Mouse (Mus musculus) heart, postnatal 4 days (tissue): ENCODE measurements around the gene Adh7. TPM values are rescaled to one million over a fixed set of nuclear protein-coding genes. Genes with fewer than 3 reads are reported as not detected.

Experiments used
- DNase-seq: peaks from one replicate; pipeline ENCODE4 v3.0.0; 2021
- total RNA-seq, 2 experiments: library from RNA; stranded (reverse); gene quantifications; 2 replicates each; pipeline ENCODE4 v1.2.3; 2021

Gene Adh7
- total RNA-seq, 2 experiments from 2014 or later, result not detected

DNA sequence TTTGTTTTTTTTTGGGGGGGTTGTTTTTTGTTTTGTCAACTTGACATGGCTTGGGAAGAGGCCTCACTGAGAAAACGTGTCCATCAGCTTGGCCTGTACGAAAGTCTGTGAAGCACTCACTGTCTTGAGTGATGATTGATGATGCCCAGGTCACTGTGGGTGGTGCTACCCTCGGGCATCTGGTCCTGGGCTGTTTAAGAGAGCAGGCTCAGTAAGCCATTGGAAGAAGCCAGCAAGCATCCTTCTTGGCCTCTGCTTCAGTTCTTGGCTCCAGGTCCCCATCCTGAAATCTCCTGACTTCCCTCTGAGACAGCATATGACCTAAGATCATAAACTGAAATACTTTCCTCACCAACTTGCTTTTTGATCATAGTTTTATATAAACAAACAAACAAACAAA, 37.8 kb downstream of the Adh7 start:
- DNase-seq, result no peak

GRCm38 (mm10) chr3:138255780-138256550, 38.4 kb downstream of the Adh7 start:
- DNase-seq, result no peak

GRCm38 (mm10) chr3:138260721-138261669, 43.4 kb downstream of the Adh7 start, which contains the start of gene Adh1:
TSS of gene Adh1 (plus strand) at chr3:138260991.
- DNase-seq, result no peak

DNA sequence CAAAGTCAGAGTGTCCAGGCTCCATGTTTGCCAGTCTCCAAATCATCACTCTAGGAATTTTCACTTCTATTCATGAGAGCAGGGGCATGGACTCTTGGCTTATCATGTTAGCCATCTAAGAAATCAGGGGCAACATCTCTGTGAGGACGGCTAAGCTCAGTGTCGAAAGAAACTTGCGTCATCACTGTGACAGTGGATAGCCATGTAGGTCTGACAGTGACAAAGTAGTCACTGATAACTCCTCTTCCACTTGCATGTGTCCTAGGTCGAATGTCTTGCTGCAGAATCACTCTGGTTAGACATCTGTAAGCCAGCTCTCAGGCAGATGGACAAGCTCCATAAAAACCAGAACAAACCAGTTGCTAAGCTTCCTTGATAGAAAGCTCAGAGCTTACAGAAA, 45.0 kb downstream of the Adh7 start:
- no peak for DNase-seq

- DNase-seq, result no peak
These were observed 45.8 kb downstream of the Adh7 start for GRCm38 (mm10) chr3:138263154-138263930.

GRCm38 (mm10) chr3:138264648-138265047, 47.1 kb downstream of the Adh7 start:
- no peak for DNase-seq

DNA sequence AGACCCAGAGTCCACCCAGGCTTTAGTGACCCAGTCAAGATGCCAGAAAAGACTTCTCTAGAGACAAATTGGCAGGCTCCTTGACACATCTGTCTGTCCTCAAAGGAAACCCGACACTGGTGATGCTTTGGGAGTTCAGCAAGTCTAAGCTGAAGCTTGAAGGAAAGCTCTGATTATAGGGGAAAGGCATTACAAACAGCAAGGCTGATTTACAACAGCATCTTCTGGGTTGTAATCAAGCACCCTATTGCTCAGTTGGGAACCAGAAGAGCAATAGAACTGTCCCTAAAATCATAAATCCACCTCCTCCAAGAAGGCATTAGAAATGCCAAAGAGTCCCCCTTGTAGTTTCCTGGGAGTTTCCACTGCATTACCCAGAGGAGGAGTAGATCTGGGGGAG, 52.9 kb downstream of the Adh7 start:
- DNase-seq, result no peak

- DNase-seq, result no peak
These were observed 53.7 kb downstream of the Adh7 start for GRCm38 (mm10) chr3:138271297-138271696.

DNA sequence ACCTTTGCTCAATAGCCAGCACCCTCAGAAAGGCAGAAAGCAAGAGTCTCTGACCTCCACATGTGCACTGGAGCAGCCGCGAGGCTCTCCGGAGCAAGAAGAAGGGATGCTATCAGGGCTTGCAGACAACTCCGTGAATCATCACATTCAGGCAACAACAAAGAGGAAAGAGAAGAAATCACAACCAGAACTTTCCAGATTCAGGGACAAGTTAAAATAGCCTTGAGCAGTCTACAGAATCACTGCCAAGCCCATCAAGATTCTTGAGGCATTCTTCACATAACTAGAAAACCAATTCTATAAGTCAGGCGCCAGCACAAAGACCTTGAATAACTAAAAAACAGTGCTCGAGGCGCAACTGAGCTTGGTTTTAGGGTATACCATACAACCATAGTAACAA, 55.5 kb downstream of the Adh7 start:
- no peak for DNase-seq

DNA sequence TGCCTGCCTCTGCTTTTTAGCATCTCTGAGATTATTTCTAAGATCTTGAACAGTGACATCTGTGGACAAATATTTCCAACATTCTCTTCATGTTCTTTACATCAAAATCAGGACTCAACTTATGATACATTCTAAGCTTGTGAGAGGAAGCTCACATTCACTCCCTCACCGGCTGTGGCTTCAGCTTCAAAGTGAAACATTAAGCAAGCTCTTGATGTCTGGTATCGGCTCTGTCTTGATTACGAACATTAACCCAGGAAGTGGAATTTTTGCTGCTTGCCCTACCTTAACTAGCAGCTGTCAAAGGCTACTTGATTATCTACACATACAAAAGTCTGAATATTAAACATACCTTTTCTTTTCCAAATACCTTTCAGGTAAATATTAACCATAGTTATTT, 57.5 kb downstream of the Adh7 start:
- DNase-seq, result no peak

DNA sequence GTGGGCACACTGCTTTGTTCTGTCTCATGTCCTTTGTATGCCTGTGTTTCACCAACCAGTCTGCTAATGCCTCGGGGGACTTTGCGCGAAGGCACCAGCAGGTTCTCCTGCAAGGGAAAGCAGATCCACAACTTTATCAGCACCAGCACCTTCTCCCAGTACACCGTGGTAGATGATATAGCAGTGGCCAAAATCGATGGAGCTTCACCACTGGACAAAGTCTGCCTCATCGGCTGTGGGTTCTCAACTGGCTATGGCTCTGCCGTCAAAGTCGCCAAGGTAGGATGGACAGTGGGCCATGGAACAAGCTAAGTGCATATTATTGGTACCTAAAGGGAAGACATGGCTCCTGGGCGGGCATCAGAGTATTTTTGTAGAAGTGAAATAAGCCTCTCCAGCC, 65.0 kb downstream of the Adh7 start:
- no peak for DNase-seq

Other genes starting within 250 kb of the Adh7 start
- gene Dapp1, start 236.2 kb upstream of the Adh7 start, total RNA-seq, result 1 to 10 TPM; 7.6 to 7.8 TPM
- 10 to 100 TPM; 56.0 to 60.4 TPM for gene 1110002E22Rik, start 152.7 kb upstream of the Adh7 start, total RNA-seq
- gene Gm5105, start 150.4 kb upstream of the Adh7 start, total RNA-seq, result 1 to 10 TPM in 1 of 2 experiments, under 1 TPM in 1; 0.48 to 1.0 TPM
- gene Trmt10a, start 74.3 kb upstream of the Adh7 start, total RNA-seq, result 1 to 10 TPM; 4.4 to 6.1 TPM
- 1 to 10 TPM; 8.9 to 9.9 TPM for gene Mttp, start 72.8 kb upstream of the Adh7 start, total RNA-seq
- gene 4930579F01Rik, start 23.9 kb upstream of the Adh7 start, total RNA-seq, result not detected
- gene Adh1, start 43.2 kb downstream of the Adh7 start, total RNA-seq, result 10 to 100 TPM; 13.3 to 13.5 TPM
- not detected for gene Adh6a, start 95.5 kb downstream of the Adh7 start, total RNA-seq
- 1 to 10 TPM; 2.6 to 4.0 TPM for gene Adh6b, start 124.0 kb downstream of the Adh7 start, total RNA-seq
- gene Adh4, start 197.7 kb downstream of the Adh7 start, total RNA-seq, result not detected
- 100 to 1,000 TPM; 108 to 113 TPM for gene Adh5, start 225.3 kb downstream of the Adh7 start, total RNA-seq